Mouse (Mus musculus): Measurements from ENCODE around the gene Hectd2.

Hectd2 gene

DNA sequence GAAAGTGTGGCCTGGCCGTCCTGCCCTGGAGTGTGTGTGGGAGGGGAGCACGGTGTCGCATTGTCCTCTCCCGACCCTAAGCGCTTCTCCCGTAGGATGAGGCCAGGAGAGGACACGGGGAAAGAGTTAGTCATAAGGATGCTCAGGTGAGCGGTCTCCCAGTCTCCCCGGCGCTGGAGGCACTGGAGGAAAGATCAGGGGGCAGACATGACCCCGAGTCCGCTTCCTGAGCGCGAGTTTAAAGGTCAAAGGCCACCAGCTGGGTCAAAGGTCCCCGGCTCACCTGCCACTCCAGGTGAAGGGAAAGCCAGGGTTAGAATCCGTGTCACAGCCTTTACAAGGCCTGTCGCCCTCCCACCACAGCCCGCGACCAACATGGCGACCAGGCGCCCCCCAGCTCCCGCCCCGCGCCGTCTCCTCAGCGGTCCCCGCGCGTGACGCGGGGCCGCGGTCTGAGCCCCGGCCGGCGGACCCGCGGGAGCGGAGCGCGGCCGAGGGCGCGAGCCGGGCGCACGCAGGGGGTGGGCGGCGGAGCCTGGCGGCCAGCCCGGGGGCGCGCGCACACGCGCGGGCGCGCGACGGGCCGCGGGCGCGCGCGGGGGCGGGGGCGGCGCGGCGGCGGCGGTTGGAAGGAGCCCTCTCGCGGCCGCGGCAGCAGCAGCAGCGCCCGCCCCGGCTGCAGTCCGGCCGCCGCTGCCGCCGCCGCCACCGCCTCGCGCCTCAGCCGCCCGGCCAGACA lies at the start of gene Hectd2:
Gene Hectd2, plus strand, starts transcription at position 594 of the 739 bp plus-strand sequence.
- DNase-seq, result peak; percentile 58

DNA sequence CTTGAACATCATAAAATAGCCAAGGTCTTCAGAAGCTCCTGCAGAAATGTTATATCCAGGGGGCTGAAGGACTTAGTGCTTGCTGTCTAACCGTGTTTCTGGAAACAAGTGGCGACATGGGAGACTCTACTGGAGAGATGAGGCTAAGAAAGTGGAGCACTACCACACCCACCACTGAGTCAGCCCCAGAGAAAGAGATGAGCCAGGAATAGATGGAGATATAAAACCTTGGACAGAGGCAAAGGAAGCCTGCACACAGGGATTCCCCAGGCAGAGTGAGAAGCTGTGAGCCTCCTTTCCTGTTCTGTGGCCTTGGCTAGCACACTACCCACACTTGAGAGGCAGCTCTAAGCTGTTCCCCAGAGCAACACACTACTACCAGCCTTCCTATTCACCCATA lies 49.7 kb upstream of the Hectd2 start:
- no peak for DNase-seq

DNA sequence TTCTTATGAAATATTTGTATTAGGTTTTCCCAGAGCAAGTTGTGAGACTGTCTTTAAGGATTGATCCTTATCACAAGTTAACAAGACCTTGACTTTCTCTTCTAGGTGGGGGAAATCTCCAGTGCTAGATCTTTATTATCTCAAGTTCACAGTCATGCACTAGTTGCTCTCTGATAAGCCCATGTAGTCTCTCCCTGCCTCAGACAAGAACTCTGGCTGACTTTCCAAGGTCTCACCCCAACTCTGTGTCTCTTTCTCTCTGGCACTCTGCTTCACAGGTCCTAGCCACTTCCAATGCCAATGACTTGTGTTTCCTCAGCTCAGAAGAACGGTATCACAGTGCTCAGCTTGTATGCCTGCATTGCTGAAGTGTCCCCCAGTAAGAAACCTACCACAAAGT lies 43.1 kb upstream of the Hectd2 start:
- DNase-seq, result no peak

DNA sequence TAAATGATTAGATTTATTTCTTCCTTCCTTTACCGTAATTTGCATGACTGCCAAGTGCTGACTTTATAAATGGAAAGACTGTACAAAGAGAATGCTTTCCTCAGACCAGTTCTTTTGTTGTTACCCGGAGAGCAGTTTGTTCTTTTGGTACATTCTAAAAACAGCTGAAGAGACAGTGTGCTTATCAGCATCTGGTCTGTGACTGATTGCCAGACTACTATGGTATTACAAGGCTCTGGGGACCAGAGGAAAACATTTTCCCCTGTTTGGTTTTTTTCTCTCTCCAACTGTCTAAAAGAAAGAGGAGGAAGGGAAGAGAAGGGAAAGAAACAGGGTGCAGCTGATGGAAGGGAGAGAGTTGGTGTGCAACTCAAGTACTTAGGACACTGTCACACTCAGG lies 36.0 kb upstream of the Hectd2 start:
- DNase-seq, result no peak

DNA sequence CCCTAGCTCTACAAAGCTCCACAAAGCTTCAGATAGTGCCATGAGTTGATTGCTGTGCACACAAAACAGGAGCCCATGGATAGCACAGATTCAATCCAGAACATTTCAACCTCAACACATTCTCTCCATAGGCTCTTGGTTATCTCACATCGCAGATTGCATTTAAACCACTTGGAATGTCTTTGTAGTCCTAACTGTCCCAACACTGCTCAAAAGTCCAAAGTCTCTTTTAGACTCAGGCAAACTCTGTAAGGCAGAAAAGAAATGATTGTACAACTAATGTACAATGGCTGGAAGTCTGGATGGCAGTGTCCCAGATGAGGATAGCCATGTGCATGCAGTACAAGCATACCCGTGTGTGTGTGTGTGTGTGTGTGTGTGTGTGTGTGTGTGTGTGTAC lies 32.9 kb upstream of the Hectd2 start:
- DNase-seq, result no peak

DNA sequence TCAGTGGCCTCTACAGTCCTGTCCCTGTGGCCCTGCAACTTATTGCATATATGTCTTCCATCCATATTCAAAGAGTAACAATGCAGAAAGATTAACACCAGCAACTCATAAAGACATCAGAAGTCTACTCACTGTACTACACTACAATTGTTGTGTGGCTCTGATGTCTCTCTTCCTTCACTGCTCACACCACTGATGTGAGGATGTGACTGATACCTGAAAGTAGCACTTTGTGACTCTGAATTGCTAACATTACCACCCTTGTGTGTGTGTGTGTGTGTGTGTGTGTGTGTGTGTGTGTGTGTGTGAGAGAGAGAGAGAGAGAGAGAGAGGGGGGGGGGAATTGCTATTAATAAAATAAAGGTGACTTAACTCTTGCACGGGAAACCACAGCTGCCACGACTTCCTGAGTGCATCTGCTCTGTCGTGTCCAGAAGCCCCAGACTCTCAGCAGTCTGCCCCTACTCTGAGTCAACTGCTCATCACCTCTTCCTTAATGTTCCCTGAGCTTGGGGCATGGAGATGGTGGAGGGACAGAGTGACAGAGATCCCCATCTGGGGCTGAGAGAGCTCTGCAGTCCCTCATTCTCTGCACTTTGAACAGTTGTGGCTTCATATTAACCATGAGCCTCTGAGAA lies 31.8 kb upstream of the Hectd2 start:
- no peak for DNase-seq

DNA sequence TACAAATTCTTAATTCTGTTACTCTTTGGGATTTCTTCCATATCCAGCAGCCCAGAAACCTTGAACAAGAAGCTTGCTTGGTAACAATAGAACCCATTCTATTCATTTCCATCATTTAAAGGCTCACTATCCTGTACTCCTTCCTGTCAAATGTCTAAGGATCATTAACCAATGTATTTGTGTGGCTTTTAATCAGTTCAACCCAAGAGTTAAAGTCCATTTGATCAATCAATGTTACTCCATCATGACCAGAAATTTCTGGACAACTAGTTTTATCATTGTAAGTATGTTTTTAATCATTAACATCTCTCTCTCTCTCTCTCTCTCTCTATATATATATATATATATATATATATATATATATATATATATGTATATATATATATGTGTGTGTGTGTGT lies 29.4 kb upstream of the Hectd2 start:
- DNase-seq, result no peak

DNA sequence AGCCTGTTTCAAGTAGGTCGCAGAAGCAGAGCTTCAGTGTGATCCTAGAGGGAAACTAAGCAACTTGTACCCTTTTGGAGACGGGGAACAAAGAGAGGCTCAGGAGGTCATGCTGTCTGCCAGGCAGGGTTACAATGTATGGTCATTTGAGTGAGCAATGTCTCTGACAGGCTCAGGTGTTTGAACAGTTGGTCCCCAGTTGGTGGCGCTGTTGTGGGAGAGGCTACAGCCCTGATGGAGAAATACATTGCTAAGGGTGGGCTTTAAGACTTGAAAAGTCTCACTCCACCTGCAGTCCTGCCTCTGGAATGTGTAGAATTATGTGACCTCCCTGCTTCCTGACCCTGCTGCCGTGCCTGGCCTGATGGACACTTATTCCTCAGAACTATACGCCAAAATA lies 21.4 kb upstream of the Hectd2 start:
- no peak for DNase-seq

DNA sequence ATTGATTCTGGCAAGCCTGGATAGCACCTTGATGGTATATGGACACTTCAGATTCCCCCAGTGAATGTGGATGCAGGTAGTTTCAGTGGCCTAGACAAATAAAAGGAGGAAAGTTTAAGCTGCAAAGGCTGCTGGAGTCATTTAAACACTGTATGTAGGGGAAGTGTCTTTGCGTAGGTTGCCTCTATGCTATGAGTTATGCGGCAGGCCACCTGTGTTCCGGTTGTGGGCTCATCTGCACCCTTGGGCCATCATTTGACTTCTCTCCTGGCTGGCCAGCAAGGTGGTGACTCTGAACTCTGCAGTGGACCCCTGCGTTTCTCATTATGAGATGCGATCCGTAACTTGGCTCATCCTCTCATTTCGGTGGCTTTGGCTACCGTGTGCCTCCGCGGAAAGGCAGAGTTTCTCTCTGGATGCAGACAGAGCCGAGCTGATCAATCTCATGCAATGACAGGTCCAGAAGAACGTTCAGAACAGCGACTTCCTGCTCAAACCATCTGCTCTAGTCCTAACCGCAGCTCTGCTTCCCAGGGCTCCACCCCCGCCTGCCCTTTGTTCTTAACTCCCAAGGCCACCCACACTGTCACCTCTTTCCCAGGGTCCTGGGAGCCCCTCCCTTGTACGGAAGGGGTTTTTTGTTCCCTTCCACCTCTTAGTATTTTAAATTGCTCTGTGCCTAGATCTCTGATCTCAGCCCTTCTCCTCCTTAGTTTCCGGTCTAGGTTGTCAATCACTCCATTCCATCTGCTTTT lies 20.3 kb upstream of the Hectd2 start:
- DNase-seq, result no peak

DNA sequence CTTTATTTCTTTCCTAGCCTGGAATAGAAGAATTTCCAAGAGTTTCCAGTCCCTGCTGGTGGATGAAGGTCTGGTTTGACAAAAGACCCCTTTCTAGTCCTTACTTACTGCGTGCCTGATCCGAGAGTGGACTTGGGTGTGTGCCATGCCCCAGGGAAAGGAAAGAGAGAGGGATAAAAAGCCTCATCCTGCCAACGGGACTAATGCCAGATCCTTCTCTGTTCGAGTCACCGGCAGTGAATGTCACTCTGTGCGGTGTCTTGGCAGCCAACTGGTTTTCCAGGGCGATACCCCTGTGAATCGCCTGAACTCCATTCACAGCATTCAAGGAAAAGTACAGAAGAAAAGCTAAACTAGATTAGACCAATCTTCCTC lies 19.7 kb upstream of the Hectd2 start:
- DNase-seq, result no peak

DNA sequence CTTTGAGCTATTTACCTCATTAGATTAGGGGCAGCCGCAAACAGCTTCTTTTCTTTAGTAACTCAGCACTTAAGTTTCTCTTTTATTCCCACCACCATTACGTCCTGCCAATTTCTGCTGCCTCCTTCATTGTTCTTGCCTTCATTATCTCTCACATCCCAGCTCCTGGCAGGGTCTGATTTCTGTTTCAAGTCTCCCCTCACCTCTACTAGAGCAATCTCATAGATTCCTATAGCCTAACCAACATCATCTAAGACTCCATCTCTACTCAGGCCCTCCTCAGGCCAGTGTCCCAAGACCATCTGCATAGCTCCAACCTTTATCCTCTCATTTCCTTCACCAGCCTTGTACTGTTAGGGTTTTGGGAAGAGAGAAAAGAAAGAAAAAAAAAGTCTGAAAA lies 19.3 kb upstream of the Hectd2 start:
- DNase-seq, result no peak

DNA sequence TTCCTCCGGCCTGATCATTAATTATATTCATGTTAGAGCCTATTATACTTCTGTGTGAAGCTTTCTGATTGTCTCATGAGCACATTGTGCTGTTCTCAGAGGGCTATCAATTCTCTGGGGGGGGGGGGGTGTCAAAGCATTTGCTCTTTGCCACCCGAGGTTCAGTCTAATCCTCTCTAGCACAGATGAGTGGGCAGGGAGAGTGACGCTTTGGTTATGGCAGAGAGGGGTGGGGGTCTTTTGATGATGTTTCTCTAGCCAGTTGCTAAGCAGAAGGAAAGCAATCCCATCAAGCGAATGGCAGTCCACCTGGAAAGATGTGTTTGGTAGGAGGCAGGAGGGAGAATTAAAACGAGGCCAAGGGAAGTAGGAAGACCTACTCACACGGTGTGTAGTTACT lies 18.6 kb upstream of the Hectd2 start:
- DNase-seq, result no peak

DNA sequence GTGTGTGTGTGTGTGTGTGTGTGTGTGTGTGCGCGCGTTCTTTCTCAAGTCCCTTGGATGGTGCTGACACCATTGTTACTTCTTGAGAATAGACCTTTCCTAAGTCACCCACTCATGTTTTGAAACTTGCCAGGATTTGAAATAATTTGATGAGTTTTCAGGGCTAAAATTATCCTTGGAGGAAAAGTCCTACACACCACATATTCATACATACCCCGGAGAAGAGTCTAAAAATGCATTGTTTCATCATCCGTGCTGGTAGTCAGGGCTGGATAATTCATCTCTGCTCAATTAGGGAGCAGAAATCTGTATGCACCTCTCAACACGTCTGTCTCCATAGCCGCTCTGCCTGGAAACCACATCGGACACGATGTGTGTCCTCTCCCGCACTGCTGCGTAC lies 17.5 kb upstream of the Hectd2 start:
- no peak for DNase-seq

DNA sequence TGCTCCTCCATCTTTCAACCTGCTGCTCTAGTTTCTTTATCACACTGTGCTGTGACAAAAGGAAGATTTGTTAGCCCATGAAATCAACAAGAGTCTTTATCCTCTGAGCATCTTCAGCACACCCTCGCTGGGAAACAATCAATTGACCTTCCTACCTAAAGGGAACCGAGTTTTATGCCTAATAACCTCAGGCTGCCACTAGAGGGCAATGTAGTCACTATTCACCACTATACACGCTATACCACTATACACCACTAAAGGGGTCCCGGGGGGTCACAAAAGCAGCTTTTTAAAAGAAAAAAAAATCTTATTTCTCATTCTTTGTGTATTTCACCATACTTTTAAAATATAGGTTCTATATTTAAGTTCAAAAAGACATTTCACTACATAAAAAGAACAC lies 15.9 kb upstream of the Hectd2 start:
- peak in 1 of 2 experiments; percentile 37 for DNase-seq

DNA sequence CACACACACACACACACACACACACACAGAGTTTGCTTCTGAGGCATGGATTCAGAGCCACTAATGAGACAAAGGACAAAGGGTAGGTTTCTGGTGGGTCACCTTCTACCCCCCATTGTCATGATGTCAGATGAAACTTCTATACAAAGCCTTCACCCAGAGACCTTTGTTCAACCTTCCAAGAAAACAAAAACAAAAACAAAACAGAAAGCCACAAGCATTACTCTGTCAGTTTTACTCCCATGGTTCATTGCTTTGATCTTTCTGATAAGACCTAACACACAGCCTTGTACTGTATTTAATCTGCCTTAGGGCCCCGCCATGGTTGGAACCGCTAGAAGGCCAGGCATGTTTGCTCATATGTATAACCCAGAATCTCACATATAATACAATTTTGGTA lies 15.1 kb upstream of the Hectd2 start:
- DNase-seq, result no peak

DNA sequence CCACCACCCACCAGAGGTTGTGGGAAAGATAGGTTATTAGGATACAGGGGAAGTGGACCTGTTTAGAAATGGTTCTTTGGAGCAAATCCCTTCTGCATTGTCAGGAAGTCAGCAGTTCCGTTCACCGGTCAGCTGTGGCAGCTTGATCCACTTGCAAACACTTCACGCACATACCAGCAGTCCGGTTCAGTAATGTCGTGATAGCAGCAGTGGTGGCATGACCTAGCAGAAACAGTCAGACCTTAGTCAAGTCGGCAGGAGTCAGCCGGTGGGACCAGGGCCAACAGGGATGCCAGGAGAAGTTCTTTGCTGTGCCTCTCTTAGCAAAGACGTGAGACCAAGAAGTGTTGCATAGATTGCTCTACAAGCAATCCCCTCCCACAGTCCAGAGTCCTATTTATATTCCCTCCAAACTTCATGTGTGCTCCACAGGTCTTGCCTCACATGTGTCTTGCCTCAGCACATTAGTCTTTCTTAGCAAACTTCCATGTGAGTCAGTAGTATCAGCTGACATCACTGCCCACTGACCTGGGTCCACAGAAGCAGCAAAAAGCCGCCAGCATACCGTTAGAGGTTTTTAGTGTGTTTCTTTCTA lies 14.3 kb upstream of the Hectd2 start:
- peak in 1 of 2 experiments; percentile 10 for DNase-seq

DNA sequence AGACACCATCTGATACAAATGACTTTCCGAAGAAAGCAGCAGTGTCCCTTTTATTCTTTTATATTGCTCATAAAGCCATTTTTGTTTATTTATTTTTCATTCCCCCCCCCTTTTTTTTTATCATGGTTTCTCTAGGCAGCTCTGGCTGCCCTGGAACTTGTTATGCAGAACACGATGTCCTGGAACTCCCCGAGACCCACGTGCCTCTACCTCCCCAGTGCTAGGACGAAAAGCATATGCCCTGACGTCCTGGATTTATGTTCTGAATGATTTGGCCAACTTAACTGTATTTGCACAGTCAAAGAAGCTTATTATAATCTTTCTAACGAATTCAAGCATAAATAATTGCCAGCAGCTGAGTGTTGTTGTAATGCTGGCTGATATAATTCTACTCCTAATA lies 13.7 kb upstream of the Hectd2 start:
- DNase-seq, result no peak

DNA sequence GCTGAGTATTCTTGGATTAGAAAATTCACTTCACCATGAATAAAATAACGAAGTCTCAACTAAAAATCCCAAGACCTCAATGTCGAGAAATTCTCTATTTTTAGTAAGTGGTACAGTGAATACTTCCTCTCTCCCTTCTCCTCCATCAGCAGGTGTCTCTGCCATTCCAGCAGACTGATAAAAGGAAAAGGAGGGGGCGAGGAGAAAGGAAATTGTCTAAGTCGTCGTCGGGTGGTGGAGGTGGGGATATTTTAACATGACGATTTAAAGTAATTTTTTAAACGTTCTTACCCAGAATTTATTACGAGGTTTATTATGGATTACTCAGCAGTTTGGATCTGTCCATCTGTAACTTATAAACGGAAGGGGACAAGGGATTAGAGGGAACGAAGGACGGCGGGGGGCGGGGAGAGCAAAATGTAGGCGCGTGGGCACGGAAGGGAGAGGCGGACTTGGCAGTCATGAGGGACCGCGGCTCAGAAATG lies 836 bp upstream of the Hectd2 start:
- DNase-seq, result no peak

DNA sequence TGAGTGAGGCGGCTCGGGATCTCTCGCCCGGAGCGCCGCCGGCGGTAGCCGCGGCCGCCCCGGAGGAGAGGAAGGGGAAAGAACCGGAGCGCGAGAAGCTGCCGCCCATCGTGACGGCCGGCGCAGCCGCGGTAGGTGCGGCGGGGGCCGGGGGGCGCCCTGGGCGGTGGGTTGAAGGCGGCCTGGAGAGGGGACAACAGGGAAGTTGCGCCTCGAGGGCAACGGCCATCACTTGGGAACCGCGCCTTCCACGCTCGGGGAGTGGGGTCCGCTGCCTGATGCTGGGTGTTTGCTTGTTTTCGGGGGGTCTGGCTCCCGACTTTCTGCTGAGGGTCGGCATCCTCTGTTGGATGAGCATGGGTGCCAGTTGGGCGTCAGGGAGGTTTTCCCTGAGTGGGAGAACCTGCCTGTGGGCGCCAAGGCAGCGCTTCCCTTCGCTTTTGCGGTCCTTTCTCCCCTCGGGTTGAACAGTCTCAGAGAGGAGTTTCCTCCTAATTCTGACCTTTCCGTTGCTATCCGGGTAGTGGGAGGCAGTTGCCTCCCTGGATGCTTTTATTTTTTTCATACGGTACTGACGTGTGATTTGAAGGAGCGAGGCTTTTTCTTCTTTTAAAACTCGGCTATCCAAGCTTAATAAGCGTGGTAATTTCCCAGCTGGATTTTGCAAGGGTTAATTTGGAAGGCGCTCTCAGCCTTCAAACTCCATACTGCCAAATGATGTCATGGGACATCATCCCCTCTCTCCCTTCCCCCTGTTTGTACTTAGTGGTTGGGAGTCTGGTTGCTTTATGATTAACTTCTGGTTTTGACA lies 551 bp downstream of the Hectd2 start:
- DNase-seq, result peak; percentile 10 to 27

DNA sequence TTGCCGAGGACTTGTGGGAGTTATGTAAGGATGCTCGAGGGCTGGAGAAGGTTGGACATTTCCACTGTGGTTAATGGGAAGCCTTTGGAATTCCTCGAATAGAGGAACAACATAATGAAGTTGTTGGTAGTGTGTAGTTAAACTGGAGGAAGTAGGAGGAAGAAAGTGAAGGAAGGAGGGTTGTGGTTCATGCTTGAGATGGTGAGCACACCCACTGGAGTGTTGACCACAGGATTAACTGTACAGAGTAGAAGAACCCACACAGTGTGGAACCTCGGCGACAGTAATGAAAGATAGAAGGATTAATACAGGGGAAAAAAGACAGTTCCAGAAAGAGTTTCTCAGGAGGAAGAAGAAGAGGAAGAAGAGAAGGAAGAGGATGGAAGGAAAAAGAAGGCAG lies 4.9 kb downstream of the Hectd2 start:
- peak in 1 of 2 experiments; percentile 16 for DNase-seq

DNA sequence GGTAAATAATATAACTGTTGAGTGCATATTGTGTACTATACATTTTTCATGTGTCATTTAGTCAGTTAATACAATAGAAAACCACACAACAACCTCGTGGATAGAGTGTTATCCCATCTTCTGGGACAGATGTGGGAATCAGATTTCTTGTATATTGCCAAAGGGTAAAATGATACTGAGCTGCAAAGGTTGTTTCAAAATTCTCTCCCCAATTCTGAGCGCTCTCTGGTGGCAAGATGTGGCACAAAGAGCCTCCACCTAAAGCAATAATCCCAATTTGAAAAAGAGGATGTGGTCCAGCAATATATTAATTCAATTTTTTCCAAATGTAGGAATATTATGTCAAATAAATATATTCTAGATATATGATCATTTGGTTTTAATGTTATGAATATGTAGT lies 5.7 kb downstream of the Hectd2 start:
- DNase-seq, result no peak

DNA sequence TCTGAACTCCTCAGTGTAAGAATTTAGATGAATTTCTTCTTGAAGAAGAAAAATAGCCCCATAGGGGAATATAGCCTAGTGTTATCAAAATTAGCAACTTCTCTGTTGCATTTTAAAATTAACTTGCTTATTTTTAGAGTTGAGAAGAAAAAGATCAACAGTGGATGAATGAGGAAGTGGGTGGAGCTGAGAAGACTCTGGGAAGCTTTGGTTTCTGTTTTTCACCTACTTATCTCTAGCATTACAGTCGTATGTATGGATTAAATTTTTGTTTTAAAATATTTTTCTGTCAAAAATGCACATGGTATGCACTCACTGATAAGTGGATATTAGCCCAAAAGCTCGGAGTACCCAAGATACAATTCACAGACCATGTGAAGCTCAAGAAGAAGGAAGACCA lies 6.7 kb downstream of the Hectd2 start:
- DNase-seq, result no peak

DNA sequence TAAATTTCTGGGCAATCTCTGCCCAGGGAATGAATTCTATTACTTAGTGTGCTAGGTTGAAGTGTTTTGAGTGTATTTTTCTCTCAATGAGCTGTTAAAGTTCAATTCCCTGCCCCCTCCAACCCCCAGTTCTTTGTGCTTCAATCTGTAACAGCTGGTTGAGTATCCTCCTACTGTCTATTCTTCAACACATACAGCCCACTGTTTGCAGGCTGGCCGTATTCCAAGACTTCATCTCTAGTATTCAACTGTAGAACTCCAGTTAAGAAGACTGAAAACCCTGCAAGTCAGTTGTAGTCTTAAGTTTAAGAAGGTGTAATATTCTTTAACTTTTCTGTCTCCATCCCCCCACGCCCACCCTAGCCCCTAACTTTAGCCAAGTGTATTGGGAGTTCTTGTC lies 10.0 kb downstream of the Hectd2 start:
- DNase-seq, result no peak

Measured in lung, adult 18-20 months (tissue).